Mouse (Mus musculus): ENCODE measurements at regions not wholly inside any gene's neighbourhood (a gene's known extent, or its start where the extent isn't known, plus 50 kb on each side); places are given as distances from the start of the nearest gene placed in this dataset.

DNA sequence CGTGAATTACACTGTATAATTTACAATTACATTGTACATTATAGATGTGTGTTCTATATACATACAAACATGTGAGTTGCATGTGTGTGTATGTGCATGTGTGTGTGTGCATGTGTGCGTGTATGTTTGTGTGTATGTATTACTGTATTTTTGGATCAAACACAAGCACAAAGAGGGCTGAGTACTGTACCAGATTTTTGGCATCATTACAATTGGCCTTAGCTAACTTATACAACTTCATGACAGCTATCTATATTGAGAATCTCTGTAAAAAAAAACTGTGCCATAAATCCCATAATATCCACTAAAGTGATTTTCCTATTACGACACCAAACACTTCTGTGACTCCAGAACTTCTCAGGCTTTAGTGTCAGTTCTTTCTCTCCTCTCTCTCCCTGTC is 444.9 kb downstream of the Hdgfl1 start:
- TF ChIP-seq EP300 (IDR thresholded peaks at IDR 0.05; ENCODE audit: low read depth) (no peak), CTCF (IDR thresholded peaks at IDR 0.05; ENCODE audit: low read depth) (no peak)

All from heart, postnatal 0 days (tissue).